Mouse (Mus musculus): ENCODE data around the gene Atp7a. TPM values are rescaled to one million over a fixed set of nuclear protein-coding genes. Genes with fewer than 3 reads are reported as not detected.
A peak's percentile ranks its signal among the peaks of the same experiment; 100 is the strongest.

Gene Atp7a
- total RNA-seq, 2 experiments from 2014 or later = 11.6 to 11.7 TPM

DNA sequence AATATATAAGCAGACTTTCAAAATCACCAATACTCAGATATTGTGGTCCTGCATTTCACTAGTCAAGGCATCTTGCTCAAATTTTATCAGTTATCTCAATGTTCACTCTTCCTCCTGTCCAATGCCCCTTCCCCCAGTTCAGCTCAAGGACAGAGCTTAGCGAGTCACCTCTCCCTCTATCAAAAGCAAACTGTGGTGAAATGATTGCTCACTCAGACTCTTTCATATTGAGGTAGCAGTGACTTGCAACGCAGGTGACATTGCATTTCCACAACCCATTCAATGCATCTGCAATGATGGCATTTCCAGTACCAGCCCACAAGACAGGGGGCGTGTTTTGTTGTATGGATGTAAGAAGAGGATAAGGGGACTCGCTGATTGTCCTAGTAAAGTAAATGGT, 128.8 kb downstream of the Atp7a start:
- intact Hi-C loops (cut with DNase I; ENCODE audit: low total_unique reads) = no loop called here
- no peak for DNase-seq

DNA sequence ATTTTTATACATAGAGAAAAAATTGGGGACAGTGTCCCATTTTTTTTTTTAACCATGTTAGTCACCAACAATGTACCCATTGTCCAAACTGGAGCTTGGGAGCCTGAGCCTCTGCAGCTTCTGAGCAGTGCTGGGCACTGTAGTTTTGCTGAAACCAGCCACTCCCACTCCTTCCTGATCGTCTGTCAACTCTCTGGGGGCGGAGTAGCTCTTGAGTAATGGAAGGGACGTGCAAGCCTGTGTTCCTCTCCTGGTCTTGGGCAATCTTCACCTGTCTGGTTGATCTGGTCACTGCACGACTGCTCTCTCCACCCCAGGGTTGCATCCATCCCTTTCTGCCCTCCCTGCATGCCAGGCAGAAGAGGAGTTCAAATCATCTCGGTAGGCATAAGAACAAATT, 136.9 kb downstream of the Atp7a start:
- no peak for DNase-seq
- intact Hi-C loops (cut with DNase I; ENCODE audit: low total_unique reads) = no loop called here

DNA sequence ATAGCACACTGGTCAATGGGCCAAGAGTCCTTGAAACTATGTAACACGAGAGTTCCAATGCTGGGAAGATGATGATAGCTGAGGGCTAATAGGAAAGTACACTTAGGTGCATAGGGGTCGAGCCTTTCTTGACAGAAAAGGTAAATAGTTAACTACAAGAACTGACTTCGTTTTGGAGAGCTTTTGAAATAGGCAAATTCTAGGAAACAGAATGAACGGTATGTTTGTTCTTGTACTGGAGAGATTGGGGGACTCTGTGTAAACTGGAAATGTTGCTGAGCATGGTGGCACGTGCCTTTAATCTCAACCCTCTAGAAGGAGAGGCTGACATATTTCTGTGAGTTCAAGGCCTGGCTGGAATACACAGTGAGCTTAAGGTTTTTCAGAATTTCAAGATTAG, 137.5 kb downstream of the Atp7a start:
- DNase-seq = no peak
- intact Hi-C loops (cut with DNase I; ENCODE audit: low total_unique reads) = no loop called here

DNA sequence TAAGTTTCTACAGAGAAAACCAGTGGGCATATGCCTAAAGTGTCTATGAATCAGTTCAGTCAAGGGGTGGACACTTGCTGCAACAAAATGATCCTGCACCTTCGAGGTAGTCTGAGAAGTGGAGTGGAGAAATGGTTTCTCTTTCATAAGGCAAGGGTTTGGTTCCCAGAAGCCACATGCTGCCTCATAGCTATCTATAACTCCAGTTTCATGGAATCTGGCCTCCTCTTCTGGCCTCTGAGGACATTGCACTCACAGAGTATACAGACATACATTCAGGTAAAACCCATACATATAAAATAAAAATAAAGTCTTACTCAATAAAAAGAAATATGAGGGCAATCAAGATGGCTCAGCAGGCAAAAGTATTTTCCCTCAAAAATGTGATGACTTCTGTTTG, 138.0 kb downstream of the Atp7a start:
- no peak for DNase-seq
- intact Hi-C loops (cut with DNase I; ENCODE audit: low total_unique reads) = no loop called here

DNA sequence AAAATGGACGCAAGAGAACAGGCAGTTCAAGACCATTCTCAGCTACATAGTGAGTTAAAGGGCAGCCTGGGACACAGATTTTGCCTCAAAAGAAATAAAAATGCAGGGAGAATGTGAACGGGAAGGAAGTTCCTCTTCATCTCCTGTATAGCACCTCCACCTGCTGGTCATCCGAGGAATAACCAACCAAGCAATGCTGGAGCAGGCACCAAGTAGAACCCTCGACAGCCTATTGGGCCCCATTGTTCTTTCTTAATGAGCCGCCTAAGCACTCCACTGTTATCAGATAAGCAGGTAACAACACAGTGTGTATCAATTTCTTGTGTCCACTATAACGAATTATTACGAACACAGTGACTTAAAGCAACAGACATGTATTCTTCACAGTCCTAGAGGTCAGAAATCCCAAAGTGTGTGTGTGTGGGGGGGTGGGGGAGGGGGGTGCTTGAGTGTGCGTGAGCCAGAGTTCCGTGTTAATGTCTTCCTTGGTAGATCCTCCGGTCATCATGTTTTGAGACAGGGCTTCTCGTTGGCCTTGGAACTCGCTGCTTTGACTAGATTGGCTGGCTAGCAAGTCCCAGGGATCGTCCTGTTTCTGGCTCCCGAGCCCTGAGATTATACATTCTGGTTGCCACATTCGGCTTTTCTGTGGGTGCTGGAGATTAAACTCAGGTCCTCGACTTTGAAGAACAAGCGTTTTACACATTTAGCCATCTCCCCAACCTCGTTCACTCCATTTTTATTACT, 144.2 kb downstream of the Atp7a start:
- peak; percentile 58 for DNase-seq
- intact Hi-C loops (cut with DNase I; ENCODE audit: low total_unique reads) = no loop called here

DNA sequence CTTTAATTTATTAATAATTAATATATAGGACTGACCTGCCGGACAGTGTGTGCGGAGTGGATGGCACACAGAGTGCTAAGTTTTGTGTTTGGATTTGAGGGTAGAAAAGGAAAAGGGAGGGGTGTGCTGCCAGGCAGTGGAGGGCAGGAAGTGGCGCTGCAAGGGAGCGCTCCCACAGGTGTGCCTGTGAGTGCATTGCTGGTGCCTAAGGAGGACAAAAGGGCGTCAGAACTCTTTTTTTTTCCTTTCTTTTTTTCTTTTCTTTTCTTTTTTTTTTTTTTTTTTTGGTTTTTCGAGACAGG, 144.7 kb downstream of the Atp7a start:
- intact Hi-C loops (cut with DNase I; ENCODE audit: low total_unique reads) = no loop called here
- DNase-seq = no peak

Other genes with a start within 250 kb of the Atp7a start
- gene Atrx, start 97.9 kb upstream of the Atp7a start, total RNA-seq (2021) = 10 to 100 TPM; 42.3 to 43.4 TPM
- gene Magt1, start 15.4 kb upstream of the Atp7a start, total RNA-seq (2021) = 10 to 100 TPM; 24.2 to 27.7 TPM
- gene Cox7b, start 11.6 kb upstream of the Atp7a start, total RNA-seq (2021) = 100 to 1,000 TPM; 850 to 996 TPM
- gene Tlr13, start 115.9 kb downstream of the Atp7a start, total RNA-seq (2021) = under 1 TPM; 0.62 to 0.78 TPM
- 1,000 to 10,000 TPM; 1,326 to 1,532 TPM for gene Pgk1, start 159.8 kb downstream of the Atp7a start, total RNA-seq (2021)
- gene Taf9b, start 193.9 kb downstream of the Atp7a start, total RNA-seq (2021) = 1 to 10 TPM; 5.6 to 6.9 TPM
- under 1 TPM in 1 of 2 experiments, not detected in 1; 0.23 TPM for gene Fnd3c2, start 228.1 kb downstream of the Atp7a start, total RNA-seq (2021)